Mouse (Mus musculus): ENCODE measurements around the gene Slc12a1. TPM values are rescaled to one million over a fixed set of nuclear protein-coding genes. Genes with fewer than 3 reads are reported as not detected.
A peak's percentile ranks its signal among the peaks of the same experiment; 100 is the strongest.

Slc12a1 gene
- total RNA-seq, 2 experiments from 2014 or later = 0.79 to 29.2 TPM

DNA sequence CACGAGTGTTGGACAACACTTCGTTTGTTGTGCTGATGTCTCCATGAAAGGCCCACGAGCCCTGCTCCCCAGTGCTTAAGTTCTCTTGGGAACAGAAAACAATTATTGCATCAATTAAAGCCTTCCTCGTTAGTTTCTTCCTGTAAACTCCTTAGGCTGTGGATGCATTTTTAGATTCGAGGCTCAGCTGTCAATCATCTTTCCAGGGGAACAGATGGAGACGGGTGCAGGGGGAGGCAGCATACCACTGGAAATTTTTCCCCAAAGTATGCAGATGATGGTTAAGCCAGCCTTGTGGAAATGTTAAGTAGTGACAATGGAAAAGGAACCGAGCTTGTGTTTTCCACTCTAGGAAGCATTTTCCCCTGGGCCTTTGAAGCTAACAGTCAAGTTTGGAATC is 44.5 kb downstream of the Slc12a1 start:
- no peak for DNase-seq (ENCODE audit: low spot score in 2 of 2)

DNA sequence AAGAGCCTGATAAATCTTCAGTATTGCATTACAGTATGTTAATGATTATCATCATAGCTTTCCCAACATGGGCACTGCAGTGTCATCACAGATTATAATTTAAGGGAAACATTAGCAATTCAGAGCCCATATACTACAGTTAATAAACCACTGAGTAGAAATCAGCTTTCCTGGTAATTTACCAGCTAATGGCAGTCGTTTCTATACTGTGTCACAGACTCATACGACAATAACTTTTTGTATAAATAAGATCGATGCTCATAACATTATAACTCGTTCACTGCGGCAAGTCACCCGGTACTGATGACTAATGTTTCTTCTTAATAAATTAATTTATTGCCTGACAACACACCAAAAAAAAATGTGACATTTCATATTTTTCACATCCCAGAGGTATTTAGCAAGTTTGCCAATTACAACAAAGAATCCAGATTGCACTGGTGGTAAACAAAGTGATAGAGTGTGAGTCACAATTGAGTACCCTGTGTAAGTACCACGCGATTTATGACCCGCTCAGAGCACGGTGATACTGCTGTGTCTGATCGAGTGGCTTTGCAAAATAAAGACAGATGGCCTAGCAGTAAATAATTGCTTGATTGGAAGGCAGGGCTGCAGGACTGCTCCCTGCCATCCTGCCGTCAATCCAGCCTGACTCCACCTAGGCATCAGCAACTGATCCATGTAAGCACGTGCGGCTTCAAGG is 56.7 kb downstream of the Slc12a1 start:
- no peak for DNase-seq (ENCODE audit: low spot score in 2 of 2)

DNA sequence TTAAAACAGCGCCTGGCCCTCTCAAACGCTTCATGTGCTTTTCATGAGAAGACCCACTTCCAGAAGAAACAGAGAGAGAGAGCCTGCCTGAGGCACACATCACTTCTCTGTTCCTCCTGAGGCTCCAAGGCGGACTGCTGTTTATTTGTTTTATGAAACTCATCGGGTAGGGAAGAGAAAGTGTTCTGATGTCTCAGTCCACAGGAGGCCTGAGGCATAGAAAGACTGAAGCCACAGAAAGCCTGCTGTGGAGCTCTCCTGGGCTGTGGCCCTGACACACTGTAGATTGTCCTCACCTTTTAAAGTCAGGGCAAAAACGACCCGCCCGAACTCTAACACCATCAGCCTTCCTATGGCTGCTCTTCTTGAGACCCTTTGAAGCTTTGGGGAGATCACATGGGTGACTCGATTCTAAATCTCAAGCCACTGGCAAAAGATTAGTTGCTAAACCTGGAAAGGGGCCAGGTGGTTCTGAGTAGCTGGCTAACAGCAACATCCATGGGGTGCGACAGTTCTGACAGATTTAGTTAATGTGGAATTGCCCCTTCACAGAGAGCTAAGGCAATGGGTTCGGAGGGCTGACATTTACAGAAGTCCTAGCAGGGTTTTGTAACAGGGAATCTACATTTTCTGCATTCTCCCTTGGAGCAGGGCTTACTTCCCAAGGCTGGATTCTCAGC is 59.7 kb downstream of the Slc12a1 start:
- no peak for DNase-seq (ENCODE audit: low spot score in 2 of 2)

DNA sequence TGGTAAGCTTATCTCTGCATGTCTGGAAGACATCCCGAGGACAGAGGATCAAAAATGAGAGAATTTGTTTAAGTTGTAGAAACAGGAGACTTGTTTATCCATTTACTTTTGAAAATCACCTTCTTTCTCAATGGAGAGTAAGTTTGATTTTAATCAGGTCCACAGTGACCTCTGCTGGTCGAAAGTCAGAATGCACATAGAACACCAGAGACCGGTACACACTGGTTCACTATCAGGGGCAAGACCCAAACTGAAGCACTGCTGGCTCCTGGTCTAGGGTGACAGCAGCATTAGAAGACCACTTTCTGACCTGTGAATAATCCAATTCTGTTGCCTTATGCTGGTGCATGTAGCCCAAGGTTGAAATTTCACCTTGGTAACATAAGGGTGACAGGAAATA is 62.3 kb downstream of the Slc12a1 start:
- DNase-seq (ENCODE audit: low spot score in 2 of 2) = peak; percentile 19 to 22

DNA sequence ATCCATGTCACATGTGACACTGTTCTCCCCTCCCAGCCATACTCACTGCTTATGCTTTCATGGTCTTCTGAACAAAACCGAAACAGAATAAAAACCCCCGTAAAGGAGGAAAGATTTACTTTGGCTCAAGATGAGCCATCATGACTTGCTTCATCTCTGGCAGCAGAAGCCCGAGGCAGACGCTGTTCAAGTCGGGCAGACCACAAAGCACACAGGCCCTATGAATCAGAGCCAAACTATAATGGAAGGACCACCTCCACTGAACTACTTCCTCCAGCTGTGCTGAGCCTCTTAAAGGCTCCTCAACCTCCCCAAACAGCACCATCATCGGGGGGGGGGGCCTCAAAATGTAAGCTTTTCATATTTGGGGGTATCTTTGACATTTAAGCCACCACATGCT is 65.0 kb downstream of the Slc12a1 start:
- DNase-seq (ENCODE audit: low spot score in 2 of 2) = no peak

DNA sequence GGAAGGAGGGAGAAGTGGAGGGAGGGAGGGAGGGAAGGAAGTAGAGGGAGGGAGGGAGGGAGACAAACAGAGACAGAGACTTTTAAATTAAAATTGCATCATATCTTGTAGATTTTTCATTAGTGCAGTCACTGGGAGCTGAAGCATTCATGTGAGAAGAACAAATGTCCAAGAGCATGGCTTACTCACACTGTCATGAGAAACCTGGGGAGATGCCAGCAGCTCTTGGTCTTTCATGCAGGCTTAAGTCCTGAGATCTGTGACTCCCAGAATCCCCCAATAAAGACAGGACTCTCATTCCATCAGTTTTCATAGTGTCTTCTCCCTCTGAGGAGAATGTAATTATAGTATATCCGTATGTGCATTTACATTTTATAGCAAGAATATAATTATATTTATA is 66.3 kb downstream of the Slc12a1 start:
- DNase-seq (ENCODE audit: low spot score in 2 of 2) = no peak

DNA sequence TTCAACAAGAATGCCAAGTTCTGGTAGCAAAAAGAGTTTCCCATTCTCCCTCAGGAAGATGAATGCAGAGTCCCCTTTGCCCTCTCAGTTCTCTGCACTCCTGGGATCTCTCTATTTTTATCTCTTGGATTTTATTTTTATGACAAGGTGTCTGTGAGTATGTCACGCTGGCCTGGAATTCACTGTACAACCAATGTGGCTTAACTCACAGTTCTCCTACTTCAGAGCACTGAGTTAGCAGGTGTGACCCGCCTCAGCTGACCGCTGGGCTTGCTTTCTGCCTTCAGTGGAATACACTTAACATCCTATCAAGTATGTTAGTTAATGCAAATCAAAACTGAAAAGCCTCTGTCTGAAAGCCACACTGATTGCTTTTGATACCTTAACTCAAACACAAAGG is 67.0 kb downstream of the Slc12a1 start:
- no peak for DNase-seq (ENCODE audit: low spot score in 2 of 2)

DNA sequence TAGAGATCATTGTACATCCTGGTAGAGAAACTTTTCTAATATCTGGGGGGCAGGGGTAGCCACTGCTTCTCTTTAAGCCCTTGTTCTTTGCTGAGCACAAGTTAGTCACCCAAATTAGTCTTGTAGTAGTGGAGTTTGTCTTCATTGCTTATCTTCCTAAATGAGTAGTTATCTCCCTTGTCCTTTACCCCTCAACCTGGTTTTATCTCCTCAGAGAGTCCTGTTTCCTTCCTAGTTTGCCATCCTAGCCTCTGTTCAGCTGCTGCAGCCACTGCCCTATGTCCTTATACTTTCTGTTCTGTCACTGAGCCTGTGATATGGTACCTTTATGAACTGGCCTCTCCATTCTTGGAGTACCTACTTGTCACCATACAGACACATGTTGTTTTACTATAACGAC is 69.4 kb downstream of the Slc12a1 start:
- DNase-seq (ENCODE audit: low spot score in 2 of 2) = no peak

DNA sequence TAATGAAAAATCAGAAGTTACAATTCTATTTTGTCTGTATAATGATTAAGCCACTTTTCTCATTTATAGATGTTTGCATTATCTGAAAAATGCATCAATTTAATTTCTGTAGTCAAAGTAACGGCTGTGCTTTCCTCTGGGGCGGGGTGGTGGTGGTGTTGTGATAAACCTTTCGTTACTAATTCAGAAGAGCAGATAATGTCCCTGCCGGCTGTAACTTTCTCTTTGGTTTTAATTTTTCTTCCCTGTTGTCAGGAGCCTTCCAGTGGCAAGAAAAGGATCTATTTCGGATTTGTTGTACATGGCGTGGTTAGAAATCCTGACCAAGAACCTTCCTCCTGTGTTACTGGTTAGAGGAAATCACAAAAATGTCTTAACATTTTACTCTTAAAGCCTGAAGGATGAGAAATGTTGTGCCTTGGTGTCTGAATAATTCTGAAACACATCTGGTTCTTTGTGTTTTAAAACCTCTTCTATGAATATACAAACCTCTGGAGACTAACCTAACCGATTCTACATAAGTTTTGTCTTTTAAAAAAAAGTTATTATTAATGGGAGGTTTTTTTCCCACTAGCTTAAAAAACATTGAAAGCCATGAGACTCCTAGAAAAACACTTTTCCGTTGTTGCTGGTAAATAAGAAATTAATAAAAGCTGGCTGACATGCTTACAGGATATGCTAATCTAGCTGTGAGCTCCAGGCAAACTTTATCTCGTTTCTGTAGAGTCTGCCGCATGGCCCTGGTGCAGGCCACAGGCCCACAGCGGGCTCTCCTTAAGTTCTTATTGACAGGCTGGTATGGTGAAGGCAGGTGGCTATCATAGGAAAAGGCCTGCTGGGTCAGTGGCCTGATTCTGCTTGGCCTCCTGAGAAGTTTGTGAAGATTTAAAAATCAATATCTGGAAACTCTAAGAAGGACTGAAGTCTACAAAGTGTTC is 76.4 kb downstream of the Slc12a1 start:
- DNase-seq (ENCODE audit: low spot score in 2 of 2) = no peak

DNA sequence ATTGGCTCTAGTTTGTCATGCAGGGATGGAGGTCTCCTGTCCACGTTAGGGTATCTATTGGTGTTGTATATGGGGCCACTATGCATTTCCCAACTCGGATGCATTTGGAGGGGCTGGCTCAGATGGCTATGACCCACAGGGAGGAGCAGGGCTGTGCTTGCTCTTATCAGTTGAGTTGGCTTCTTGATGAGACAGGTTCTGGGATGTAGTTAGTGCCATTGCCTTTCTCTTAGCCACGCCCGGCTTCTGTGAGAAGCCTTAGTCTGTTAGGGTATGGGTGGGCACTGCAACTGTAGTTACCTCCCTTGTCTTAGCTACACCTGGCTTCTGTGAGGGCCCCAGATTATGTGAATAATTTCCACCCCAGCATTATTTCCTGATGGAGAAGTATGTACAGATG is 79.9 kb downstream of the Slc12a1 start:
- DNase-seq (ENCODE audit: low spot score in 2 of 2) = no peak

DNA sequence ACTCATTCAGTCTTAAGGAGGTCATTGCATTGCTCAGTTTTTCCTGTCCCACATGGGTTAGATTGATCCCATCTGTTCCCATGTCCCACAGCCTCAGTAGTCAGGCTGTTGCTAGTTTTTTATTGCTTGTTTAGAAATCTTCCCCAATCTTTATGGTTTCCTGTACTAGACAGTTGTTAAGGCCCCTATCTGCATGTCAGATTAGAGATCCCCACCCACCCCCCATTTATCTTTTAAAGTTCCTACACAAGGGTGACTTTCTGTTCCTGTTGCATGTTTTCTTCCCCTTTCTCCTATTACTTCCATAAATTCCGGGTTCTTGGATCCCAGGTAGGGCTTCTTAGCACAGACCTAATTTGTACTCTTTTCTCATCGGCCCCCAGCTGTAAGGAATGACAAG is 81.2 kb downstream of the Slc12a1 start:
- DNase-seq (ENCODE audit: low spot score in 2 of 2) = no peak

DNA sequence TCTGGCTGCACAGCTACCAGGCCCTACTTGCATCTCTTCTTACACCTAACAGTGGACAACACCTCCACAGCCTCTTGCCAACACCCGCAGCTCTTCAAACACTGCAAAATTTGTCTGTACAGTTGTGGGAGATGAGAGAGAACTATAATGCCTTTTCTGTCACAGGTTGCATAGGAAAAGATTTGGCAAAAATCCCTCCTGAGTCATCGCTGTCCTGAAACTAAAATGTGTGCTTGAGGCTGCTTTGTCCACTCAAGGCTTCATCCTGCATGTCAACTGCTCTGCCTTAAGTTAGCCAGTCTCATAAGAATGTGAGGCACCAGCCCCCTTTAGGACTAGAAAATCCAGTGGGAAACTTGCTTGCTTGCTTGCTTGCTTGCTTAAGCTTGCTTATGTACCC is 81.7 kb downstream of the Slc12a1 start:
- DNase-seq (ENCODE audit: low spot score in 2 of 2) = no peak

DNA sequence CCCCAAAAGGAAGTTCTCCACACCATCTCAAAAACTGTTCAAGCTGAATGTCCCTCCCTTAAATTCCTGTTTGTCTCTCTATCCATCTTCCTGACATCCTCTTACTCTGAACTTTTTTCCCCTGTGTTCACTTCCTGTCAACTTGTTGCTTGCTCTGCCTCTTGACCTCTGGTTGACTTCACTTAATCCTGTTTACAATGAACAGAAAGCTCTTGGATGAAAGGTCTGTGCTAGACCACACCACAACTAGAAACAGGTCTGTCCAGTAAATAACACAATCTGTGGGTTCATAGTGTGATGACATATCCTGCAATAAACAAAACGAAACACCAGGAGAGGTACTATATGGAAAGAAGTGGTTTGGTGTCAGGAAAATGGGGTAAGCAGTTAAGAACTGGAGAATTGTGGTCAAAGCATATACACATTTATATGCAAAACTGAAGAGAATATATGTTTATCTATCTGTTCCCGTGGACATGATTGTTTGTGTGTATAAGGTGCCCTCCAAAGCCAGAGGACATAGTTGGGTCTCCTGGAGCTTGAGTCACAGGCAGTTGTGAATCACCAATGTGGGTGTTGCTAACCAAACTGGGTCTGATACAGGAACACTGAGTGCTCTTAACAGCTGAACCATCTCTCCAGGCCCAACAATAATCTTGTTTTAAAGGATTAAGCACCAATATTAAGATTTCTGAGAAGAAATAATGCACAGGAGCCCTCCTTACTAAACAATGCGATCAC is 93.4 kb downstream of the Slc12a1 start:
- DNase-seq (ENCODE audit: low spot score in 2 of 2) = no peak

DNA sequence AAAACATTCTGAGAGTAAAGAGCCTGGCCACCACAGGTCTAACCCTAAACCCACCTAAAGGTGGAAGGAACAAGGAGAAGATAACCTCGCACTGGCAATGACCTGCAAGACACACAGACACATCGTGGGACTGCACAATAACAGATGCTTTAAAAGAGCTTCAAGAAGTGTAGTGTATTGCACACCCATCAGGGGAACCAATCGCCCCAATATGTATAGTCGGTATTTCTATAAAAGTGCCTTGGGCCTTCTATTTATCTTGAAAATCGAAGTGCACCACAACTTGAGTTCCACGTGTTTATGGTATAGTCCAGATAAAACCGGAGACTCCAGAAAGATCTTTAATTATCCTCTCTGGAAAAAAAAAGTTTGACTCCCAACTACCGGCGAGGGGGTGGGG is 94.4 kb downstream of the Slc12a1 start:
- DNase-seq (ENCODE audit: low spot score in 2 of 2) = no peak

DNA sequence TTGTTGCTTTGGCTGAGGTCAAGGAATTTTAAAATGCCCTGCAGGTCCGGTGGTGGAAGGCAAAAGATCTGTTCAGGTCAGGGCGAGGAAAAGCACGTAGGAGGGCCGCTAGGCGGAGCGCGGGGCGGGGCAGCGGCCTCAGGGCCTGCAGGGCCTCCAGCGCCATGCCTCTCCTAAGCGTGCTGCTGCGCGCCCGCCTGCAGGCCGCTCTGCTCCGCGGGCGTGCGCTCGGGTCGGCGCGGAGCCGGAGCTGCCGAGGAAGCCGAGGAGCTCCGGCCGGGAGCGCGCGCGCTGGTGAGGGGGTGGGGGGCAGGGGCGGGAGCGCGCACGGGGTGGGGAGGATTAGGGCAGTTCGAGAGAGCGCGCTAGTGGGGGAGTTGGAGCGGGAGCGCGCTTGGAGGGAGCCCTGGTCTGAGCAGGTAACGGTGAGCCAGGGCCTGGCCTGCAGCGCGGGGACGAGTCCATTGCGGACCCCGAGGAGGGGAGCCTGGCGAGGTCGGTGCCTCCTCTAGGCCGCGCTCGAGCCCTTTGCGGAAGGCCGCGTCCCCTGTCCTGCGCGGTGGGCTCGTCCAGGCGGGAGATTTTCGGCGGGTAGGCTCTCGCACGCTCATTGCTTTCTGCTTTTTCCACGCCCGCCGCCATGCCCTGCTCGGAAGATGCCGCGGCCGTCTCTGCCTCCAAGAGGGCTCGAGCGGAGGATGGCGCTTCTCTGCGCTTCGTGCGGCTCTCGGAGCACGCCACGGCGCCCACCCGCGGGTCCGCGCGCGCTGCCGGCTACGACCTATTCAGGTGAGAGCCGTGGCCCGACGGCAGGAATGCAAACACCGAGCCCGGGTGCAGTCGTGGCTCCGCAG is 95.0 kb downstream of the Slc12a1 start, which contains the start of gene Dut:
Gene Dut (plus strand): TSS at position 83 of the 854 bp plus-strand sequence.
- peak; percentile 66 to 84 for DNase-seq (ENCODE audit: low spot score in 2 of 2)

DNA sequence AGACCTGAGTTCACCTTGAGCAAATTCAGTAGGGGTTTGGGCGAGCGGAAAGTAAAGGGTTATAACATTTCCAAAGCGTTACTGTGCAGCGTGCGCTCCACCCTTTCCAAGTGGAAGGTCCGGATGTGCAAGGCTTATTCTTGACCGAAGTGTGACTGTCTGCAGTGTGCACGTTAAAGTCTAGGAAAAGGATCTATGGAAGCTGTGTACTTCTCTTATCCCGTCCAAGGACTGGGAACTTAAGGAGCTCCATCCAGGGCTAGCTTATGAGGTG is 95.6 kb downstream of the Slc12a1 start:
- no peak for DNase-seq (ENCODE audit: low spot score in 2 of 2)

DNA sequence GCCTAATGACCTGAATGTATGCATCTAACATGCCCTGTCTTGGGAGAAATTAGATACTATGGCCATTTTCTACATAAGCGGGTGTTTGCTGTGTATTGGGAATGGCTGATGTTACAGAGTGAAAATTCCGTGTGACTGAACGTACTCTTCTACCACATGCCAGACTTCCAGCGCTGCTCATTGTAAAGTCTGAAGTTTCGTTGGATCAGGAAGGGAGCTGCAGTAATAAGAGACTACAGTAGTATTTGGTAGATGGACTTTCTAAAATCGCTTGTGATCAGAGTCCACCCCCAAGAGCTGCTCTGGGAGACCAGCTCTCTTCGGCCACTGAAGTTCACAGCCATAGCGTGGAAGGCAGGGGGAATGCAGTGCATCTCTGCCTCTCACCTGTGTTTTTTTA is 96.0 kb downstream of the Slc12a1 start:
- no peak for DNase-seq (ENCODE audit: low spot score in 2 of 2)

DNA sequence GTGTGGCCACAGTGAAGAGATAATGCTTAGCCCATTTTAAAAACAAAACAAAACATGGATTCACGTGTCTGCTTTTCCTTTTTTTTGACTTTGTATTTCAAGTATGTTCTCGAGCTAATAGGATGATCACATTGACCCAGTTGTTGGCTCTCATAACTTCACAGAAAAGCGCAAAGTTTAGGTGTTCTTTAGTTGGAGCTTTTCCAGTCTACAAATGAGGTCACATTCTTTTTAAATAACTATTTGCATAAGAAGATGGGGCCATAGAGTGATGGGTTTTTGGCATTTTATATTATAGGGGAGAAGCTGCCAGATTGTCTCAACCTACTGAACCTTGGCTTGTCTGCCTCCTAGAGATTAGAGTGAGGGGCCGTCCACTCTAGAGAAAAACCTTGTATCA is 97.0 kb downstream of the Slc12a1 start:
- DNase-seq (ENCODE audit: low spot score in 2 of 2) = no peak

DNA sequence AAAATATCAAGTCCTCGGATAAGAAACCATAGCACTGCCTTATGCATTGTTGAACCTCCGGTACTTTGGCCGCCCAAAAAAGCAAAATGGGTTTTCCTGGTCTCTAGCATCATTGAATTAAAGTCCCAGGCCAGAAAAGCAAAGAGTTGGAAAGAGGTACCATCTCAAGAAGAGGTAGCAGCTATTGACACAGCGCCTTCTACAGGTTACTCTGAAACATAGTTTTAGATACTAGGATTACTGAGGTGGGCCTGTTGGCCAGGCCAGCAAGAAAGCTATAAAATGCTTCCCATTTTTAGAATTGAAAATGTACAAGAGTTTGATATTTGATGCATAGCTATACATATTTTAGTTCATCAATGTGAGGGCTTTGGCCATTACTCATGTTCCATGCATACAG is 97.6 kb downstream of the Slc12a1 start:
- DNase-seq (ENCODE audit: low spot score in 2 of 2) = no peak

DNA sequence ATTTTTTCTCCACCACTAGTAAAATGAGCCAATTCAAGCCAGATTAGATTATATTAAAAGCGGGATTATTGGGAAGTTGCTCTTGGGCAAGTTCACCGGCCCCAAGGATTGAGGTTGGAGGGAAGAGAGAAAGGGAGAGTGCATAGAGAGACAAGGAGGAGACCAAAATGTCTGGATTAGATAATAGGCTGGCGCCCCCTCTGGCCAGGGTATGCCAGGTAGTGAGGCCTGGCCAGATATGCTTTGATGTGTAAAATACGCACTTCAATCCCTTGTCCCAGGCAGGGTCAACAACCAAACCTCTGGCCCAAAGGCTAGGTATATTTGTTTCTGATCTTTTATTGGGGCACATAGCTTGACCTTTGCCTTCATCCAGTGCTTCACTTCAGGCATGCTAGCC is 99.5 kb downstream of the Slc12a1 start:
- DNase-seq (ENCODE audit: low spot score in 2 of 2) = no peak

DNA sequence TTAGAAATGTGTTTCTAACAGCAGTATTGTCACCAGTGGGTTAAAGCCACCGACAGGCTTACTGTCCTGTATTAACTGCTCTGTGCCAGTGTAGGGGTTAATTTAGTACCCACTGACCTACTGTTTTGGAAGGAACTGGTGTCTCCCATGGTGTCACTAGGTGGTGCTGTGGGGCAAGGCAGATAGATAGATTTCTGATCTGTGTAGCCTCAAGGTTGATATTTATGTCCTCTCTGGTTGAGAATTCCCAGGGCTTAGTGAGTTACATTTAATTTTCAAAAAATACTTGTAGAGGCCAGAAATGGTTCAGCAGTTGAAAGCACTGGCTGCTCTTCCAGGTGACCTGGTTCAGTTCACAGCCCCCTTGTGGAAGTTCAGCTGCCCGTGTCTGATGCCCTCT is 100.0 kb downstream of the Slc12a1 start:
- DNase-seq (ENCODE audit: low spot score in 2 of 2) = no peak

Data from adrenal gland, postnatal 4 days (tissue).